Comparison of ENCODE assay signal across 15 mouse cellular contexts in the genomic region with DNA sequence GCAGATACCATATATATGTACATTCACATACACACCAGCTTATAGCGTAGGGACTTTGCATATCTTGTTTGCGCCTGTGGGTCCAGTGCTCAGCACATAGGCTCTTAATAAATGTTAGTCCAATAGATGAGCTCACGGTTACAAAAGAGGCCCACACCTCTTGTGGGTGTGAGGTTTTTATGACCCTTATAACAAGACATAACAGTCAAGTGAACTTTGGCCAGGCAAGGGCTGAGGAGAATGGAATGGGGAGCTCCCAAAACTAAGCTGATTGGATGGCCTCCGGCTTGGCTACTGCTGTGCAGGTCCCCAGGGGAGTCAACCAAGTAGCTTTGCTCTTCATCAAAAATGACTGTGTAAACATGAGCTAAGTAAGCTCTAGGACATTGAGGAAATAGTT.
DNase-seq lines count a peak whose midpoint lies in the region; ATAC-seq lines count a peak whose summit lies in the region.
"Had no signal": no experiment of that assay in that cellular context is flagged by ENCODE, and none has a peak within 500 bp of the region (broad histone marks: within the 10 kb centered on the region; RNA-seq: fewer than 3 reads in every experiment).

No protein-coding gene starts in this region.

- no peak overlapping the region for H3K27ac ChIP-seq in forebrain, embryonic 15.5 days (replicated peaks)
- H3K27ac ChIP-seq in embryonic facial prominence, embryonic 10.5 days (replicated peaks), result no peak overlapping the region
- H3K27ac ChIP-seq: embryonic facial prominence, embryonic 15.5 days; layer of hippocampus, adult 2 months; macrophage had no signal

- H3K36me3 ChIP-seq in forebrain, embryonic 15.5 days, result no peaks in the 10 kb centered on the region
- H3K36me3 ChIP-seq in embryonic facial prominence, embryonic 10.5 days (replicated peaks), result no peaks in the 10 kb centered on the region
- H3K36me3 ChIP-seq: embryonic facial prominence, embryonic 15.5 days had no signal

- H3K4me2 ChIP-seq in forebrain, embryonic 15.5 days (replicated peaks), result no peak overlapping the region
- H3K4me2 ChIP-seq: embryonic facial prominence, embryonic 15.5 days had no signal

- H3K9me3 ChIP-seq in forebrain, embryonic 15.5 days, result no peaks in the 10 kb centered on the region
- no peaks in the 10 kb centered on the region for H3K9me3 ChIP-seq in embryonic facial prominence, embryonic 10.5 days
- H3K9me3 ChIP-seq: embryonic facial prominence, embryonic 15.5 days had no signal

- no peaks in the 10 kb centered on the region for H3K27me3 ChIP-seq in forebrain, embryonic 15.5 days
- no peaks in the 10 kb centered on the region for H3K27me3 ChIP-seq in embryonic facial prominence, embryonic 10.5 days (replicated peaks; ENCODE audit: low read depth, poor library complexity, severe bottlenecking)
- H3K27me3 ChIP-seq: embryonic facial prominence, embryonic 15.5 days had no signal

- ATAC-seq in forebrain, embryonic 15.5 days (replicated peaks), result no peak
- ATAC-seq: forebrain, embryonic 16.5 days had no signal

- peaks cover 6% of the 10 kb centered on the region; the same call in 1 of the 2 replicates for H3K4me1 ChIP-seq in forebrain, embryonic 15.5 days
- peaks cover 8% of the 10 kb centered on the region for H3K4me1 ChIP-seq in embryonic facial prominence, embryonic 10.5 days
- H3K4me1 ChIP-seq: embryonic facial prominence, embryonic 15.5 days had no signal

- no peak overlapping the region for H3K9ac ChIP-seq in forebrain, embryonic 15.5 days (replicated peaks)
- H3K9ac ChIP-seq: embryonic facial prominence, embryonic 15.5 days had no signal

- WGBS in forebrain, embryonic 15.5 days, result 93% methylated on average over 4 of the region's 4 CpGs
- 76% methylated on average over 4 of the region's 4 CpGs for WGBS in embryonic facial prominence, embryonic 10.5 days

- DNase-seq in heart, postnatal 10 days, result peak; percentile 32 to 40
- no peak for DNase-seq in heart, postnatal 36 days
- peak; percentile 90 for DNase-seq in adipocyte (ENCODE audit: low spot score)
- DNase-seq in gastrocnemius, postnatal 36 days, result peak; percentile 20 to 44
- peak; percentile 40 to 55 for DNase-seq in kidney, postnatal 36 days
- DNase-seq in embryonic facial prominence, embryonic 10.5 days (ENCODE audit: low spot score), result no peak
- no peak for DNase-seq in urinary bladder, postnatal 4 days (ENCODE audit: low spot score in 2 of 2)
- DNase-seq: liver; midbrain, embryonic 14.5 days; thymus, adult 18-20 months had no signal

- no peak overlapping the region for H3K4me3 ChIP-seq in forebrain, embryonic 15.5 days
- no peak overlapping the region for H3K4me3 ChIP-seq in embryonic facial prominence, embryonic 10.5 days
- H3K4me3 ChIP-seq: embryonic facial prominence, embryonic 15.5 days; layer of hippocampus, adult 2 months had no signal

- intact Hi-C loops in heart, postnatal 10 days (cut with DNase I), result no loop called here
- intact Hi-C loops in heart, postnatal 36 days (cut with DNase I), result no loop called here
- intact Hi-C loops in gastrocnemius, postnatal 36 days (cut with DNase I), result loop anchor here (5.0 kb wide), 1 partner anchor 77 kb away; no protein-coding TSS in a partner anchor

Comparison
In these comparisons a context has a peak if more than half of its experiments do, and no peak if none do; other contexts are left out.
1. DNase-seq: peak in heart, postnatal 10 days (2 of 2), adipocyte (single experiment), gastrocnemius, postnatal 36 days (2 of 2) and kidney, postnatal 36 days (2 of 2); none in heart, postnatal 36 days (0 of 2), embryonic facial prominence, embryonic 10.5 days (single experiment) and urinary bladder, postnatal 4 days (0 of 2).